16 mouse cellular contexts compared by ENCODE assay signal in the genomic region with DNA sequence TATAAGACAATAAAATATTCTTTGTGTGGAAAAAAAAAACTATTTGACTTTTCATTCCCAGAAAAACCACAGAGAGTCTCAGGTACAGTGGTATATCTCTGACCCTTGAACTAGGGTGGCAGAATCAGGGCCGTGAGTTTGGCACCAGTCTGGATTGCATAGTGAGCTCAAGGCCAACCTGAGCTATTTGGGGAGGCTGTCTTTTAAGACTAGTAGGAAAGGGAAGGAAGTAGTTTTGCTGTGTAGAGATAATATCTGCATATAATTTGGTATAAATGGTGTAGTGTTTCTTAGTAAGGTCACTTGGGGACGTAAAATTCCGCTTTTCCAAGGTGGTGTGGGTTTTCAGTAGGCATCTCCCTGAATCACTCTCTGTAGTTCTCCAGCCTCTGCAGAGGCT.
"Had no signal": no experiment of that assay in that cellular context is flagged by ENCODE, and none has a peak within 500 bp of the region (broad histone marks: within the 10 kb centered on the region; RNA-seq: fewer than 3 reads in every experiment).

No protein-coding gene starts in this region.

- H3K9me3 ChIP-seq: midbrain, embryonic 15.5 days; neural tube, embryonic 13.5 days had no signal

- H3K9ac ChIP-seq: limb, embryonic 12.5 days; liver, embryonic 14.5 days; midbrain, embryonic 15.5 days; neural tube, embryonic 13.5 days had no signal

- ATAC-seq: midbrain, embryonic 15.5 days had no signal

- H3K27me3 ChIP-seq: limb, embryonic 12.5 days; midbrain, embryonic 15.5 days; neural tube, embryonic 13.5 days had no signal

- H3K27ac ChIP-seq: kidney, postnatal 0 days; limb, embryonic 12.5 days; liver, embryonic 14.5 days; midbrain, embryonic 10.5 days; midbrain, embryonic 15.5 days; neural tube, embryonic 13.5 days had no signal

- H3K4me3 ChIP-seq: limb, embryonic 12.5 days; midbrain, embryonic 10.5 days; midbrain, embryonic 15.5 days; neural tube, embryonic 13.5 days had no signal

- H3K36me3 ChIP-seq: midbrain, embryonic 15.5 days had no signal

- H3K4me2 ChIP-seq: limb, embryonic 12.5 days; midbrain, embryonic 15.5 days; neural tube, embryonic 13.5 days had no signal

- DNase-seq: kidney, adult 9 months; kidney, postnatal 36 days; layer of hippocampus, adult 9-11 months; layer of hippocampus, postnatal 36 days; lung, adult 18-20 months; retina, postnatal 1 day; right cerebral cortex, postnatal 4 days; spleen, adult 18-20 months; thymus, adult 2 months; thymus, postnatal 4 days had no signal
